Mouse (Mus musculus): ENCODE results near the gene Pigk.

DNA sequence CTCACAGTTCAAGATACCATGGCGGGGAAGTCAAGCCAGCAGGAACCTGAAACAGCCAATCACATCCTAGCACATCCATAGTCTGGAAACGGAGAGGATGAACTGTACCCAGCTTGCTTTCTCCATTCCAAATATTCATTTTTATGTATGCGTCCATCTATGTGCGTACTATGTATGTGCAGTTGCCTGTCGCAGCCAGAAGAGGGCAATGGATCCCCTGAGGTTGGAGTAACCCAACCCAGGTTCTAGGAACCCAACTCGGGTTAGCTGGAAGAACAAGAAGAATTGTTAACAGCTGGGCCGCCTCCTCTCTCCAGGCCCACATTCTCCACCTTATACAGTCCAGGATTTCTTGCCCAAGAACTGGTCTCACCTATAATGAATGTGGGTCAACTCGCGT lies 237.0 kb downstream of the Pigk start:
- TF ChIP-seq CHD2 (IDR thresholded peaks at IDR 0.05; ENCODE audit: low read depth, low read length): no peak
- TF ChIP-seq ZC3H11A (IDR thresholded peaks at IDR 0.05; ENCODE audit: borderline replicate concordance, low read depth, low read length): no peak; the same call in 1 of the 2 replicates
- TF ChIP-seq MAFK (IDR thresholded peaks at IDR 0.05; ENCODE audit: insufficient read depth, low read depth, low read length): no peak
- no peak for TF ChIP-seq ZNF384 (IDR thresholded peaks at IDR 0.05; ENCODE audit: low read depth, low read length)

All from ES-E14 (cell line).